Mouse (Mus musculus): ENCODE results near the gene Ear1. TPM values are rescaled to one million over a fixed set of nuclear protein-coding genes. Genes with fewer than 3 reads are reported as not detected.
A peak's percentile ranks its signal among the peaks of the same experiment; 100 is the strongest.
"Not testable (repeated sequence)": the region's sequence is repeated elsewhere in the genome, so short reads cannot be mapped to it uniquely, and the experiment has no call there.

The Ear1 gene
- polyA plus RNA-seq (2012; ENCODE audit: insufficient read depth, insufficient read length, missing spikeins): not detected in 2 replicates

- not testable (repeated sequence) for H3K4me3 ChIP-seq (ENCODE audit: insufficient read depth, low read length); H3K4me1 ChIP-seq (ENCODE audit: control insufficient read depth, insufficient read depth, low read length); H3K27ac ChIP-seq (ENCODE audit: insufficient read depth, low read depth, low read length)
These were observed at the start of gene Ear1 for GRCm38 (mm10) chr14:43875417-43875816. Gene Ear1, minus strand, starts transcription at chr14:43875517.

GRCm38 (mm10) chr14:43924688-43925403 is 49.5 kb upstream of the Ear1 start, which contains the start of gene Gm8113:
Gene Gm8113, plus strand, starts transcription at chr14:43925390.
- Histone ChIP-seq H3K27ac (ENCODE audit: insufficient read depth, low read depth, low read length) (0 out of 2 replicates have a peak within 1 kb of the TSS, but pooled peaks have one; percentile 19), H3K4me3 (ENCODE audit: insufficient read depth, low read length) (peak within 1 kb of the TSS; percentile 74)
- H3K4me1 ChIP-seq (ENCODE audit: control insufficient read depth, insufficient read depth, low read length): not testable (repeated sequence)
- TF ChIP-seq CTCF (IDR thresholded peaks at IDR 0.05; ENCODE audit: low read depth, low read length): peak; percentile 44; the same call in 1 of the 2 replicates

GRCm38 (mm10) chr14:43923459-43923858 is 48.1 kb upstream of the Ear1 start, which contains the start of gene Ear10:
Gene Ear10, minus strand, starts transcription at chr14:43923559.
- H3K27ac ChIP-seq (ENCODE audit: insufficient read depth, low read depth, low read length); H3K4me3 ChIP-seq (ENCODE audit: insufficient read depth, low read length); H3K4me1 ChIP-seq (ENCODE audit: control insufficient read depth, insufficient read depth, low read length): not testable (repeated sequence)

DNA sequence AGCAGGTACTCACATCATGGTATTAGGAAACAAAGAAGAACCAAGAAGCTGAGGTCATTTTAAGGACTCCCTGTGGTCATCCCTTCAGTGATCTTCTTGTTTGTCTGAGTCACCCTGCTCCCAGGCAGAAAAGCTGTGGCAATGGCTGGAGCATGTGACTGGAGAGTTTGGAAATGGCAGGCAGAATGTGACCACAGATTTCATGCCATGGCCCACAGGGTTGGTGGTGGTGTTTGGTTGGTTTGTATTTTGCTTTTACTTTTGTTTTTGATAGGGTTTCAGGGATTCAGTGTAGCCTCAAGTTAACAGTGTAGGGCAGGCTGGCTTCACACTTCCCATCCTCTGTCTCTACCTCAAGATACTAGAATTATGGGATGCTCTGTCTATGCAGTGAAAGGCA is 42.9 kb upstream of the Ear1 start:
- H3K4me3 ChIP-seq (ENCODE audit: insufficient read depth, low read length); H3K27ac ChIP-seq (ENCODE audit: insufficient read depth, low read depth, low read length): not testable (repeated sequence)
- H3K4me1 ChIP-seq (ENCODE audit: control insufficient read depth, insufficient read depth, low read length): peaks cover 10% of the 10 kb centered on the region

DNA sequence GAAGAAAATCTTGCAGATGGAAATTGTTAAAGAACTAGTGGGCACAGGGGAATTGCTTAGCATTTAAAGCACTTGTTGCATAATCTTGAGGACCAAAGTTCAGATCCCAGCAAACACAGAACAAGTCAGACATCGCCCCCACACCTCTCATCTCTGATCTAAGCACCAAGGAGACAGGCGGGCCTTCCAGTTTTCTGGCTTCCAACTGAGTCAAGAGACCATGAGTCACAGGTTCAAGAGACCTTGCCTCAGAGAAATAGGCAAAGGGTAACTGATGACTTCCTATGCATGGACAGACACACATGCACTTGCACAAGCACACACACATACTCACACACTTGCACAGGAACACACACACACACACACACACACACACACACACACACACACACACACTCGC is 23.3 kb upstream of the Ear1 start:
- H3K4me3 ChIP-seq (ENCODE audit: insufficient read depth, low read length); H3K27ac ChIP-seq (ENCODE audit: insufficient read depth, low read depth, low read length); H3K4me1 ChIP-seq (ENCODE audit: control insufficient read depth, insufficient read depth, low read length): not testable (repeated sequence)

- H3K4me3 ChIP-seq (ENCODE audit: insufficient read depth, low read length); H3K4me1 ChIP-seq (ENCODE audit: control insufficient read depth, insufficient read depth, low read length); H3K27ac ChIP-seq (ENCODE audit: insufficient read depth, low read depth, low read length): not testable (repeated sequence)
These were observed 20.0 kb upstream of the Ear1 start for GRCm38 (mm10) chr14:43895357-43895756.

- H3K27ac ChIP-seq (ENCODE audit: insufficient read depth, low read depth, low read length); H3K4me3 ChIP-seq (ENCODE audit: insufficient read depth, low read length); H3K4me1 ChIP-seq (ENCODE audit: control insufficient read depth, insufficient read depth, low read length): not testable (repeated sequence)
These were observed 16.0 kb upstream of the Ear1 start for GRCm38 (mm10) chr14:43891288-43891687.

DNA sequence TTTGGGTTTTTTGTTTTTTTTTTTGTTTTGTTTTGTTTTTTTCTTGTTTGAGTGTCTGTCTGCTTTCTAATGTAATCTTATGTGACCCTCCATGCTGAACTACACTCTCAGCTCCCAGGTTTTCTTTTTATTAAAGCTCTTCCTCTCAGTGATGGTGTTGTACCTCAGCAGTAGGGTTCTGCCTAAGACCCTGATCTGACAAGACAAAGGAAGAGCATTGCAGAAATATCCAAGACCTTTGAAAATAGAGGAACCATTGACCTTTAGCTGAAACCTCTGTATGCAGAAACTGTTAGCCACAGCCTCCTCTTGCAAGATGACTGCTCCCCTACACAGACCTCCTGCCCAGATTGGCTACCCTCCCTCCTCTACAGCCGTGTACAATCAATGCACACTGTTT is 10.9 kb upstream of the Ear1 start:
- H3K27ac ChIP-seq (ENCODE audit: insufficient read depth, low read depth, low read length); H3K4me1 ChIP-seq (ENCODE audit: control insufficient read depth, insufficient read depth, low read length); H3K4me3 ChIP-seq (ENCODE audit: insufficient read depth, low read length): not testable (repeated sequence)

DNA sequence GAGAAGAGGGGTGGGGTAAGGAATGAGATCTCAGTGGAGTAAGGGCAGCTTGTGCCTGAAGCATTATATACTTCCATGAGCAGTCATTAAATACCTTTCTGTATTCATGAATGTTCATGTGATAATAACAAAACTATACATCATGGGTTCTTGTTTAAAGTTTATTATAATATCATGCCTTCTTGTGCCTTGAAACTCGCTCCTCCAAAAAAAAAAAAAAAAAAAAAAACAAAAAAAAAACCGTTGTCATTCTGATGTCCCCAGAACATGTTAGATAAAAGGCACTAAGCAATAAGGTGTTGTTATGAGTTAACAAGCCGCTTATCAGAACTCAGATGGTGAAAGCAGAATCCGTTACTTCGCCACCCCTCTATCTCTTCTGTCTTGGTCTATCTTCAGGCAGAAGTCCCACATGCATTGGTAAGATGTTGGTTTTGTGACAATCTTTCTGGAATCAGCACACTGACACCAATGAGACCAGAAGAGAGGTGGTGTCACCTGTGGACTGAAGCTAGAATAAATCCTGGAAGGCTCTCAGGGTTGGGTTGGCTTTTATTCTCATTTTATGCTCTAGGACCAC is 4.7 kb upstream of the Ear1 start:
- H3K4me1 ChIP-seq (ENCODE audit: control insufficient read depth, insufficient read depth, low read length); H3K27ac ChIP-seq (ENCODE audit: insufficient read depth, low read depth, low read length); H3K4me3 ChIP-seq (ENCODE audit: insufficient read depth, low read length): not testable (repeated sequence)

DNA sequence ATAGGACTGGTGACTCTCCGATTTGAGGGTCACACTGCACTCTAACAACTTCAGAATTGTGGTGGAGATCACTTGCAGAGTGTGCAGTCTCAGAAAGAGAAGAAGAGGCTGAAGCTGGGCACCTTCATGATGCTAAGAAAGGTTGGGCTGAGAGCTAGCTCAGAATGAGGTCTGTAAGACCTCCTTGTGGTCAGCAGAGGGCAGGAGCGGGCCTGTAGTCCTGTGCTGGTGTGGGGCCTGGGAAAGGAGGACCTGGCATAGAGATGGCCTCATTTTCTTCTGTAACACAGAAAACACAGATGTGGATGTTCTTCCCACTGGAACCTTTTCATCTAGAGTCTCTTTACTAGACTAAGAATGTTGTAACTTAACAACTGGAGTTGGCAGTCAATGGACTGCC is 2.5 kb upstream of the Ear1 start:
- not testable (repeated sequence) for H3K27ac ChIP-seq (ENCODE audit: insufficient read depth, low read depth, low read length); H3K4me1 ChIP-seq (ENCODE audit: control insufficient read depth, insufficient read depth, low read length); H3K4me3 ChIP-seq (ENCODE audit: insufficient read depth, low read length)

DNA sequence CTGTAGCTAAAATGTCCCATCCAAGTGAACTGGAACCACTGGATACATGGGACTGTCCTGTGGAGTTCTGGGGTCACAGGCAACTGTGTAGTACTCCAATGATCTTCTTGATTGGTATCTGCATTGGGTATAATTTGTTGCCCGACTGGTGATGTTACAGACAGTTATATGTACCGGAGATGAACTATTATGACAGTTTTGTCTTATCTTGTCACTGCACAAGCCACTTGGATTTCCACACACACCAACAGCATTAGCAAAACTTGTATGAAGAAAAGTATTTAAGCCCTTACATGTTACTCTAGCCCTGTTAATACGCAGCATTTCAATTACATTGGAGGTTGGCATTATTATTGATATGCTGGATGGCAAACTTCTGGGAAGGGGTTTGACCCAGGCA is 455 bp downstream of the Ear1 start:
- H3K4me3 ChIP-seq (ENCODE audit: insufficient read depth, low read length); H3K27ac ChIP-seq (ENCODE audit: insufficient read depth, low read depth, low read length); H3K4me1 ChIP-seq (ENCODE audit: control insufficient read depth, insufficient read depth, low read length): not testable (repeated sequence)

DNA sequence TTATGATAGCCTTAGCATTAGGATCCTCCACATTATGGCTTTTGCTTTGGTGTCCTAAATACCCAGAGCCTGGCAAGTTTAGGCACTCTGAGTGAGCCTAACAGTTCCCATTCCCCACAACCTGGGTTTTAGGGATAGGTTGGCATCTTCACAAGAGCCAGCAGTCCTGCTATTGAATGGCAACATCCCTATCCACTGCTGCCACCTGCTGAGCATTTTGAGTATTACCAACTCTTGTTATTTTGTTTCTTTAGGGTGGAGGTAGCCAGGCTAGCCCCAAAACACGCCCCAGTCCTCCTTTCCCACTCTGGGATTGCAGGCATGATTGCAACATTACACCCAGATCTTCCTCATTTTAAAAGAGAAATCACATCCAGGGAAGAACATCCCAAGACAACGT is 14.8 kb downstream of the Ear1 start:
- not testable (repeated sequence) for H3K4me1 ChIP-seq (ENCODE audit: control insufficient read depth, insufficient read depth, low read length); H3K4me3 ChIP-seq (ENCODE audit: insufficient read depth, low read length); H3K27ac ChIP-seq (ENCODE audit: insufficient read depth, low read depth, low read length)
- TF ChIP-seq CTCF (IDR thresholded peaks at IDR 0.05; ENCODE audit: low read depth, low read length): 0 out of 2 replicates have a peak, but pooled peaks have one; percentile 6

DNA sequence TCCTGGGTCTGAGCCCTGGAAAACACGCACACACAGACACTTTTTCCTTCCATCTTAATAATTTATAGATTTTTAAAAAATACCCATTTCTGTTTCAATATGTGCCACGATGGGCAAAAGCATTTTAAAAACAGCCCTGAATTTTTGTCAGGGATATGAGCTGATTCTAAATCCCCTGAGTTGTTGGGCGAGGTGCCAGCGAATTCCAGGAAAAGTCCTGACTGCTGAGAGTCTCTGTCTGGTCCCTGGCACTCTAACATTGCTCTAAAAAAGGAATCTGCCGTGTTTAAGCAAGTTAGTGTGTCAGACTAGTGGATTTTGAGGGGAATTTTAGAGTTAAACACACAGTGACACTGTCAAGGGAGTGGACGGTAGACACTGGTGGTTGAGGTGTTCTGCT is 15.9 kb downstream of the Ear1 start:
- H3K4me3 ChIP-seq (ENCODE audit: insufficient read depth, low read length); H3K4me1 ChIP-seq (ENCODE audit: control insufficient read depth, insufficient read depth, low read length); H3K27ac ChIP-seq (ENCODE audit: insufficient read depth, low read depth, low read length): not testable (repeated sequence)

GRCm38 (mm10) chr14:43843949-43844573 is 31.3 kb downstream of the Ear1 start:
- not testable (repeated sequence) for H3K27ac ChIP-seq (ENCODE audit: insufficient read depth, low read depth, low read length); H3K4me3 ChIP-seq (ENCODE audit: insufficient read depth, low read length); H3K4me1 ChIP-seq (ENCODE audit: control insufficient read depth, insufficient read depth, low read length)

DNA sequence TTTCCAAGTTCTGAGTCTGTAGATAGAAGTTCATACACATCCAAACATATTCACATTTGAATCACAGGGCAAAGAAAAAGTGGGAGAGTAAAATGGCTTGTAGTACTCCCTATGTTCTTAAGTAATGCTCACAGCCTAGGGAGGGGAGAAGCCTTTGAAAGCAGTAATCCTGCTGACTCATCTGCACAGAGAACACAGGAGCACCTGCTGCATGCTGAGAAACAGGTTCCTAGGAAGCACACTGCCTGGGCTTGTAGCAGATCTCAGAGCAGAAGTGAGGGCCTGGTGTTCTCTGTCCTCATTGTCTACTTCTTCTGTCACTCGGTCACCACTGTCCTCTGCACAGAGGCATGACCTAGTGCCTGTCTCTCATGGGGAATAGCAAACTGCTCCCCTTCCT is 34.3 kb downstream of the Ear1 start:
- not testable (repeated sequence) for H3K4me1 ChIP-seq (ENCODE audit: control insufficient read depth, insufficient read depth, low read length); H3K27ac ChIP-seq (ENCODE audit: insufficient read depth, low read depth, low read length); H3K4me3 ChIP-seq (ENCODE audit: insufficient read depth, low read length)

DNA sequence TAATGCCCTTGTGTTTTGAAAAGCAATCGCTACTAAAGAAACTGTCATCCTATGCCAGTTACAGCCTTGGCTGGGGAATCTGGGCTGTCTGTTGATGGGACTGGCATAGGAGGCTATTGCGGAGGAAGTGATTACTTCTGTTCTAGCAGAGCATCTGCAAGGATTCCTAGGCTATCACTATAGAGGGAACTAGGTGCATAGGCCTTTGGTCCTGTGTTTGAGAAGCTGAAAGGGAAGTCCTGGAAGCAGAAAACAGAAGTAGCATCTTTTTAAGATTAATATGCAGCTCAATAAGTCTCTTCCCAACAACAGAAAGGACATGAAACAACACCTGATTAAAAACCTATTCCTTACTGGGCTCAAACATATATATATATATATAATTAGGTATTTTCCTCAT is 40.0 kb downstream of the Ear1 start:
- H3K4me3 ChIP-seq (ENCODE audit: insufficient read depth, low read length); H3K4me1 ChIP-seq (ENCODE audit: control insufficient read depth, insufficient read depth, low read length); H3K27ac ChIP-seq (ENCODE audit: insufficient read depth, low read depth, low read length): not testable (repeated sequence)

Measured in bone marrow macrophage, adult 2 months (primary cell).